Mouse (Mus musculus) hindbrain, embryonic 16.5 days (tissue): ENCODE measurements around the gene Olfr221. TPM values are rescaled to one million over a fixed set of nuclear protein-coding genes. Genes with fewer than 3 reads are reported as not detected.
A peak's percentile ranks its signal among the peaks of the same experiment; 100 is the strongest.

Source experiments
- ATAC-seq: fragments of 200-750 bp; cut with Nextera tagmentation; 2 replicates; pipeline ENCODE4 v1.8.0; 2017; ENCODE audit warnings: moderate TSS enrichment, moderate library complexity
- H3K27ac ChIP-seq: fragments of 300-500 bp; sonication (generic); 2 replicates; pipeline ENCODE4 v1.5.1; 2014; ENCODE audit warnings: low read depth, mild to moderate bottlenecking, control low read depth, low read length, moderate library complexity
- H3K27me3 ChIP-seq: fragments of 300-500 bp; sonication (generic); replicated peaks from 2 replicates; pipeline ENCODE4 v1.6.1; 2014; ENCODE audit warnings: low read length; ENCODE audit not compliant: control insufficient read depth, insufficient read depth
- H3K36me3 ChIP-seq: fragments of 300-500 bp; sonication (generic); 2 replicates; pipeline ENCODE4 v1.6.1; 2014; ENCODE audit warnings: mild to moderate bottlenecking, low read length, moderate library complexity, mixed read lengths; ENCODE audit not compliant: control insufficient read depth, insufficient read depth
- H3K4me1 ChIP-seq: fragments of 300-500 bp; sonication (generic); 2 replicates; pipeline ENCODE4 v1.6.1; 2014; ENCODE audit warnings: low read depth, low read length; ENCODE audit not compliant: control insufficient read depth, insufficient read depth
- H3K4me2 ChIP-seq: fragments of 300-500 bp; sonication (generic); 2 replicates; pipeline ENCODE4 v1.6.1; 2014; ENCODE audit warnings: mild to moderate bottlenecking, low read length, control low read depth, moderate library complexity
- H3K4me3 ChIP-seq: fragments of 300-500 bp; sonication (generic); 2 replicates; pipeline ENCODE4 v1.5.1; 2014; ENCODE audit warnings: mild to moderate bottlenecking, low read length, control low read depth, moderate library complexity
- H3K9ac ChIP-seq: fragments of 300-500 bp; sonication (generic); 2 replicates; pipeline ENCODE4 v1.6.1; 2014; ENCODE audit warnings: low read depth, mild to moderate bottlenecking, control low read depth, low read length, moderate library complexity
- H3K9me3 ChIP-seq: fragments of 300-500 bp; sonication (generic); 2 replicates; pipeline ENCODE4 v1.6.1; 2014; ENCODE audit warnings: mild to moderate bottlenecking, low read length, moderate library complexity; ENCODE audit not compliant: control insufficient read depth
- WGBS: fragments of 180-500 bp; shearing (Covaris S2); extraction: QIAGEN DNeasy Blood & Tissue Kit; methylation state at CpG from one replicate; pipeline ENCODE4 v1.1.7; 2014; 5-methylcytosine and 5-hydroxymethylcytosine counted together
- polyA plus RNA-seq: library from polyadenylated mRNA; unstranded; fragments of >200 nt; fragmentation: Nextera tagmentation; extraction: Ambion mirVana; gene quantifications from 2 replicates; pipeline ENCODE4 v1.2.1, GENCODE M21; 2015

The Olfr221 gene
- polyA plus RNA-seq, 1 experiment from 2014 or later = not detected

- H3K36me3 ChIP-seq = peaks cover 12% of the 10 kb centered on the region
- peak within 1 kb of the TSS; percentile 76 for H3K4me3 ChIP-seq
- peaks cover 22% of the 10 kb centered on the region for H3K4me1 ChIP-seq
- ATAC-seq = peak; percentile 90
- H3K27me3 ChIP-seq = no peaks in the 10 kb centered on the region
- H3K4me2 ChIP-seq = peak within 1 kb of the TSS; percentile 89
- peak within 1 kb of the TSS; percentile 93 for H3K27ac ChIP-seq
- peak within 1 kb of the TSS; percentile 93 for H3K9ac ChIP-seq
- 0% methylated on average over 37 of the region's 74 CpGs for WGBS
- H3K9me3 ChIP-seq = no peaks in the 10 kb centered on the region
Observed at GRCm38 (mm10) chr14:51984247-51985231, 57.7 kb downstream of the Olfr221 start, which contains the start of gene Arhgef40. Arhgef40 (plus strand) TSS chr14:51984719.

Other genes starting within 250 kb of the Olfr221 start
- not detected in 2 replicates for gene AY358078, start 242.4 kb downstream of the Olfr221 start, polyA plus RNA-seq
- not detected in 2 replicates for gene Ear6, start 188.8 kb downstream of the Olfr221 start, polyA plus RNA-seq
- 80.4 and 88.1 TPM in 2 replicates for gene Mettl17, start 157.6 kb downstream of the Olfr221 start, polyA plus RNA-seq
- gene Slc39a2, start 149.6 kb downstream of the Olfr221 start, polyA plus RNA-seq = 1.5 and 1.9 TPM in 2 replicates
- 338 and 429 TPM in 2 replicates for gene Ndrg2, start 128.3 kb downstream of the Olfr221 start, polyA plus RNA-seq
- gene Tppp2, start 124.0 kb downstream of the Olfr221 start, polyA plus RNA-seq = not detected in 2 replicates
- not detected in 2 replicates for gene Rnase13, start 119.7 kb downstream of the Olfr221 start, polyA plus RNA-seq
- 63.4 and 74.4 TPM in 2 replicates for gene Arhgef40, start 57.7 kb downstream of the Olfr221 start, polyA plus RNA-seq
- gene Tmem253, start 26.8 kb downstream of the Olfr221 start, polyA plus RNA-seq = 0.39 and 0.51 TPM in 2 replicates
- 23.7 and 28.0 TPM in 2 replicates for gene Zfp219, start 21.7 kb downstream of the Olfr221 start, polyA plus RNA-seq
- 414 and 445 TPM in 2 replicates for gene Hnrnpc, start 61.6 kb upstream of the Olfr221 start, polyA plus RNA-seq
- gene Rpgrip1, start 68.2 kb upstream of the Olfr221 start, polyA plus RNA-seq = 36.2 and 45.4 TPM in 2 replicates
- gene Supt16, start 155.0 kb upstream of the Olfr221 start, polyA plus RNA-seq = 37.1 and 39.0 TPM in 2 replicates
- gene Chd8, start 215.3 kb upstream of the Olfr221 start, polyA plus RNA-seq = 31.0 and 32.9 TPM in 2 replicates
- gene Tox4, start 236.7 kb upstream of the Olfr221 start, polyA plus RNA-seq = 46.9 and 54.1 TPM in 2 replicates
- 55.5 and 59.0 TPM in 2 replicates for gene Rab2b, start 237.1 kb upstream of the Olfr221 start, polyA plus RNA-seq